Mouse (Mus musculus) cerebellum, adult 2 months (tissue): ENCODE data around the gene Uba52.

Source experiments
- CTCF ChIP-seq: fragments of 200-500 bp; IDR thresholded peaks from 2 replicates; pipeline ENCODE4 v1.5.1; 2011; ENCODE audit warnings: low read depth, mild to moderate bottlenecking, control low read depth, low read length, moderate library complexity, borderline replicate concordance; ENCODE audit not compliant: insufficient read depth
- POLR2A ChIP-seq: fragments of 200-500 bp; IDR thresholded peaks from 2 replicates; pipeline ENCODE4 v1.6.1; 2011; ENCODE audit warnings: low read length, control low read depth, borderline replicate concordance; ENCODE audit not compliant: insufficient read depth

DNA sequence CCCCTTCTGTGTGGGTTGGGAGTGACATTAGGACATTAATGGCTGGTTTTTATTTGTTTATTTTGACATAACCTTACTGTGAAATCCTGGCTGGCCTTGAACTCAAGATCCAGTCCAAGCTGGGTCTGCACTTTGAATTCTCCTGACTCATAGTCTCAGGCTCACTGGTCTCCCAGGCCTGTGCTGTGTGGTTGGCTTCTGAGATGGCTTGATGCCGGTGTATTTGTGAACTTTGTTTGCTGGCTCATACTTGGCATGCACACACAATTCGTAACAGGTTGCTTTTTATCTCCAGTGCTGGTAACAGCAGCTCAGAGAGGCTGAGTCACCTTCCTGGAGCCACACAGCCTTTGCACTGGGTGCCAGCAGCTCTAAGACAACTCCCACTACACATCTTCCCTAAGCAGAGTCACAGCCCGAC, 19.1 kb upstream of the Uba52 start:
- TF ChIP-seq CTCF: no peak
- TF ChIP-seq POLR2A: no peak
